Mouse (Mus musculus) lung, postnatal 0 days (tissue): ENCODE results near the gene Anxa6. TPM values are rescaled to one million over a fixed set of nuclear protein-coding genes. Genes with fewer than 3 reads are reported as not detected.

Experiments used
- ATAC-seq: fragments of 200-750 bp; cut with Nextera tagmentation; 2 replicates; pipeline ENCODE4 v1.8.0; 2017; ENCODE audit warnings: moderate library complexity
- DNase-seq: peaks from one replicate; pipeline ENCODE4 v3.0.0-alpha.2; 2016; ENCODE audit warnings: low spot score
- H3K27ac ChIP-seq: fragments of 300-500 bp; sonication (generic); 2 replicates; pipeline ENCODE4 v1.5.1; 2014; ENCODE audit warnings: antibody characterized with exemption, mild to moderate bottlenecking, low read length, mixed read lengths
- H3K27me3 ChIP-seq: fragments of 300-500 bp; sonication (generic); replicated peaks from 2 replicates; pipeline ENCODE4 v1.6.1; 2014; ENCODE audit warnings: low read length, mixed read lengths; ENCODE audit not compliant: insufficient read depth
- H3K36me3 ChIP-seq: fragments of 300-500 bp; sonication (generic); 2 replicates; pipeline ENCODE4 v1.6.1; 2014; ENCODE audit warnings: low read length, mixed read lengths; ENCODE audit not compliant: insufficient read depth
- H3K4me1 ChIP-seq: fragments of 300-500 bp; sonication (generic); 2 replicates; pipeline ENCODE4 v1.6.1; 2014; ENCODE audit warnings: antibody characterized with exemption, low read depth, low read length, mixed read lengths; ENCODE audit not compliant: insufficient read depth
- H3K4me2 ChIP-seq: fragments of 300-500 bp; sonication (generic); replicated peaks from 2 replicates; pipeline ENCODE4 v1.6.1; 2014; ENCODE audit warnings: low read depth, mild to moderate bottlenecking, low read length, moderate library complexity, mixed read lengths
- H3K4me3 ChIP-seq: fragments of 300-500 bp; sonication (generic); 2 replicates; pipeline ENCODE4 v1.5.1; 2014; ENCODE audit warnings: low read depth, low read length
- H3K9ac ChIP-seq: fragments of 300-500 bp; sonication (generic); replicated peaks from 2 replicates; pipeline ENCODE4 v1.6.1; 2014; ENCODE audit warnings: low read depth, mild to moderate bottlenecking
- H3K9me3 ChIP-seq: fragments of 300-500 bp; sonication (generic); 2 replicates; pipeline ENCODE4 v1.6.1; 2016; ENCODE audit warnings: low read length, mixed read lengths
- CTCF ChIP-seq: IDR thresholded peaks from 2 replicates; pipeline ENCODE4 v1.5.1; 2016; ENCODE audit warnings: antibody characterized with exemption, mild to moderate bottlenecking
- EP300 ChIP-seq: IDR thresholded peaks from 2 replicates; pipeline ENCODE4 v1.6.1; 2016; ENCODE audit warnings: antibody characterized with exemption, mild to moderate bottlenecking, control low read depth
- WGBS: fragments of 180-500 bp; shearing (Covaris S2); extraction: QIAGEN DNeasy Blood & Tissue Kit; methylation state at CpG from one replicate; pipeline ENCODE4 v1.1.7; 2014; 5-methylcytosine and 5-hydroxymethylcytosine counted together
- polyA plus RNA-seq: library from polyadenylated mRNA; unstranded; fragments of >200 nt; fragmentation: Nextera tagmentation; extraction: Ambion mirVana; gene quantifications from 2 replicates; pipeline ENCODE4 v1.2.1, GENCODE M21; 2015

Gene Anxa6
- polyA plus RNA-seq, 1 experiment from 2014 or later = 228 TPM

DNA sequence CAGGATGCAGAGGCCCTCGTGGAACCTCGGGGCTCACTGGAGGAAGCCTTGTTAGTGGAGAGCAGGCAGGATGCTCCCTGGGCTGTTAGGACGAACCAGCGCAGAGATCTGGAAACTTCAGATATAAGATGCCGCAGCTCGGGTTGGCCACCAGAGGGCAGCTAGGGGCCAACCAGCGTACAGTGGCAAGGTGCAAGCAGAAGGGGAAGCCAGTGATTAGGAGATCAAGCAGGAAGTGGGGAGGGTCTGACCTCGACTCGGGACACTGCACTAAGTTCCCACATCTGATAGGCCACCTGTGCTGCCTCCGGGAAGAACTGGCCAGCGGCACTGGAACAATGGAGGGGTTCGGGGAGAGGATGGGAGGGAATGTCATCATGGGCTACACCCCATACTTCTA is 35.0 kb downstream of the Anxa6 start:
- 10% methylated on average over 12 of the region's 12 CpGs for WGBS
- Histone ChIP-seq H3K36me3 (peaks cover 47% of the 10 kb centered on the region), H3K9me3 (no peaks in the 10 kb centered on the region; the same call in 1 of the 2 replicates), H3K27me3 (no peaks in the 10 kb centered on the region), H3K4me1 (no peaks in the 10 kb centered on the region), H3K9ac (no peak overlapping the region), H3K4me3 (no peak overlapping the region), H3K27ac (no peak overlapping the region), H3K4me2 (no peak overlapping the region)
- TF ChIP-seq EP300 (no peak), CTCF (peak; percentile 95)
- ATAC-seq (peak; percentile 65), DNase-seq (peak; percentile 81)

DNA sequence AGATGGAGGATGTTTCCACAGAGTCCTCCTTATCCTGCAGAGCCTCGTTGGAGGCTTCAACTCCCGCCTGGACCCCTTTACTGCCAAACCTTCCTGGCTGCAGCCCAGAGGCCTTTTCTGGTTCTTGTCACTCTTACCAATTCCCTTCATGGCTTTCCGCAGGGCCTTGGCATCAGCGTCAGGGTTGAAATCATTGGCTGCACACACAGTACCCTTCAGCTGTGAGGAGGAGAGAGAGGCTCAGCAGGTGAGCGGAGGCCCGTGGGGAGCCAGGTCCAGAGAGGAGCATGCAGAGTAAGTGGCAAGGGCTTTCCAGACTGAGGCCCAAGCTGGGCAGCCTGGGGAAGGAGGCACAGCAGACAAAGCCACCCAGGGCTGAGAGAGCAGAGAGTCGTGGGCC is 37.1 kb downstream of the Anxa6 start:
- H3K27me3 ChIP-seq = no peaks in the 10 kb centered on the region
- peaks cover 49% of the 10 kb centered on the region for H3K36me3 ChIP-seq
- H3K4me3 ChIP-seq = no peak overlapping the region
- H3K9ac ChIP-seq = no peak overlapping the region
- H3K27ac ChIP-seq = no peak overlapping the region
- H3K9me3 ChIP-seq = no peaks in the 10 kb centered on the region
- H3K4me1 ChIP-seq = no peaks in the 10 kb centered on the region
- no peak for DNase-seq
- TF ChIP-seq CTCF = no peak
- no peak for TF ChIP-seq EP300
- no peak for ATAC-seq
- H3K4me2 ChIP-seq = no peak overlapping the region
- WGBS = 75% methylated on average over 7 of the region's 7 CpGs

DNA sequence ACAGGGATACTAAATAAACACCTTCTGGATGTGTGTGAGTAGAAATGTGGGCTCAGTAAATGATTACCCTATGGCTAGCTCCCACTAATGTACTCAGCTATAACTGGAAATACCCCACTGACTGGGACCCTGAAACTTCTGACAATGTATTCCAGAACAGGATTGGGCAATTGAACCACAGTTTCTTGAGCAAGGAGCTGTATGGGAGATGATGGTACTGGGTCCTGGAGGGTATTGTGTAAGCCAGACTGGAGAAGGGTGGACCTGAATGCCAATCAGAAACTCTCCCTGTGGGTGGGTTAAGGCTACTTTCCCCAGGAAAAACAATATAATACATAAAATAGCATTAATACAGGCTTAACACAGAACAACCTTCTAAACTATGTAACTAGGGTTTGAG is 43.3 kb downstream of the Anxa6 start:
- peaks cover 43% of the 10 kb centered on the region for H3K36me3 ChIP-seq
- H3K9me3 ChIP-seq = no peaks in the 10 kb centered on the region
- no peaks in the 10 kb centered on the region for H3K4me1 ChIP-seq
- no peak overlapping the region for H3K9ac ChIP-seq
- H3K27ac ChIP-seq = no peak overlapping the region
- H3K4me2 ChIP-seq = no peak overlapping the region
- H3K4me3 ChIP-seq = no peak overlapping the region
- TF ChIP-seq CTCF (no peak), EP300 (no peak)
- ATAC-seq = no peak
- H3K27me3 ChIP-seq = no peaks in the 10 kb centered on the region
- DNase-seq = no peak

DNA sequence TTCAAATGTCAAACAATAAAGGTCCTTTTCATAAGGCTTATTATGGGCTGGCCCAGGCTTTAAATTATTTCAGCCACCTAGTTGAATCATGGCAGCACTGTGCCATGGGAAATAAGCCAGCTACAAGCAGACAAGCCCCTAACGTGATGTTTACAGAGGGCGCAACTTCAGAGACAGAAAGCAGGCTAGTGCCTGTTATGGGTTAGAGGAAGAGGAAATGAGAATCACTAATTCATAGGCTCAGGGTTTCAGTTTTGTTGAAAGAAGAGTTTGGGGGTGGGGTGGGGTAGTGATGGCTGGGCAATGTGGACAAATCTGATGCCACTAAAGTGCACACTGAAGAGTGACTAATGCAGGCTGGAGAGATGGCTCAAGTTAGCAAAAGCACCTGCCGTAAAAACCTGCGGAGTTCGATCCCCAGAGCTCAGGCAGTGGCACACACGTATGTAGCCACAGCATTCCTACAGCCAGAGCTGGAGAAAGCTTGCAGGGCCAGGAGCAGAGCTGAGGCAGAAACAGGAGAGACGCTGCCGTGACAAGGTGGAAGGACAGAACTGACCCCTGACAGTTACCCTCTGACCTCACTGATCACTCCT is 44.4 kb downstream of the Anxa6 start:
- Histone ChIP-seq H3K9me3 (no peaks in the 10 kb centered on the region), H3K27me3 (no peaks in the 10 kb centered on the region)
- TF ChIP-seq CTCF (no peak), EP300 (no peak)

DNA sequence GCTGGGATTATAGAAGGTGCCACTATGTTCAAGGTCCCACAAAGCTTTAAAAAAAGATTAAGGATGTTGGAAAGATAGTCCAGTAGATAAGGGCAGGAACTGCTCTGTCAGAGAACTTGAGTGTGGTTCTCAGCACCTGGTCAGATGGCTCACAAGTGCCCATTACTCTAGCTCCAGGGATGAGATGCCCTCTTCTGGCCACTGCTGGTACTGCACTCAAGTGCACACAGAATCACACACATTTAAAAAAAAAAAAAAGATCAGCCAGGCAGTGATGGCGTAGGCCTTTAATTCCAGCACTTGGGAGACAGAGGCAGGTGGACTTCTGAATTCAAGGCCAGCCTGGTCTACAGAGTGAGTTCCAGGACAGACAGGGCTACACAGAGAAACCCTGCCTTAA is 45.3 kb downstream of the Anxa6 start:
- Histone ChIP-seq H3K36me3 (peaks cover 40% of the 10 kb centered on the region), H3K27me3 (no peaks in the 10 kb centered on the region), H3K4me2 (no peak overlapping the region), H3K9ac (no peak overlapping the region), H3K4me3 (no peak overlapping the region), H3K4me1 (no peaks in the 10 kb centered on the region), H3K27ac (no peak overlapping the region), H3K9me3 (no peaks in the 10 kb centered on the region)
- TF ChIP-seq EP300 = no peak
- TF ChIP-seq CTCF = peak; percentile 78
- DNase-seq = peak; percentile 40
- ATAC-seq = no peak
- WGBS = 68% methylated on average over 1 of the region's 1 CpGs

More for the DNA sequence above, 44.4 kb downstream of the Anxa6 start:
- Histone ChIP-seq H3K9ac (no peak overlapping the region), H3K4me2 (no peak overlapping the region), H3K4me1 (no peaks in the 10 kb centered on the region), H3K36me3 (peaks cover 38% of the 10 kb centered on the region), H3K4me3 (no peak overlapping the region), H3K27ac (no peak overlapping the region)
- DNase-seq (no peak), ATAC-seq (no peak)
- WGBS = 71% methylated on average over 8 of the region's 8 CpGs

DNA sequence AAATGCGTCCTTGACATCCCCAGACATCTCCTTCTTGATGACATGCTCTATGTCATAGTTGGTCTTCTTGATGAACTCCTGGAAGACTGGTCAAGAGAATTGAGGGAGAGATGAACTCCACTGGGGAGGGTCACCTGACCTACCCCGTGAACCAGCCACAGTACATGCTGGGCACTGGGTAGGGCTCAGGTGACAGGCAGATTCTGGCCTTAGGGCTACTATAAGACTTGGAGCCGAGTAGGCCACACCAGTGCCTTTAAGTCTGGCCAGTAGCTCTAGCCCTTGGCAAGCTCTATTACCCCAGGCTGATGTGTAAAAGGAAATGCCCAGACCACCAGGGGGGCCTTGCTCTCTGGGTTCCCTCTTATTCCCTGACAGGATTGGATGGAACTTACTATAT is 48.2 kb downstream of the Anxa6 start:
- TF ChIP-seq EP300 = no peak
- no peak for TF ChIP-seq CTCF
- no peak overlapping the region for H3K4me3 ChIP-seq
- no peaks in the 10 kb centered on the region for H3K27me3 ChIP-seq
- H3K4me1 ChIP-seq = no peaks in the 10 kb centered on the region
- 75% methylated on average over 3 of the region's 3 CpGs for WGBS
- no peak overlapping the region for H3K4me2 ChIP-seq
- H3K36me3 ChIP-seq = peaks cover 47% of the 10 kb centered on the region
- DNase-seq (no peak), ATAC-seq (no peak)
- H3K27ac ChIP-seq = no peak overlapping the region
- no peak overlapping the region for H3K9ac ChIP-seq
- no peaks in the 10 kb centered on the region for H3K9me3 ChIP-seq

DNA sequence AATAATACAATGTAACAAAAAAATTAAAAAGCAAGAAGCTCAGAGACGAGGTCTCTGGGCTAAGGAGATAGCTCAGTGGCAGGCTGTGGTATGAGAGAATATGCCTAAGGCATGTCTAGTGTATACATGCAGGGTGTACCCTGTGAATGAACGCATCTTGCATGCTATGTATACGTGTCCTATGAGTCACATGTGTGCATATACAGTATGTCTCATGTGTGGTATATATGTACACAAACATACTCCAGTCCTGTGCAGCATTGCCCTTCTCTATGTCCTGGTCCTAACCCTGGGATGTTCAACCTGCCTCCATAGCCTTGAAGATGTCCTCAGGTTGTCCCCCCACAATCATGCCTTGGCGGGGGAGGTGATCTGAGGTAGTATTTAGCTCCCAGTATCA is 48.7 kb downstream of the Anxa6 start:
- Histone ChIP-seq H3K4me1 (no peaks in the 10 kb centered on the region), H3K9me3 (no peaks in the 10 kb centered on the region), H3K9ac (no peak overlapping the region), H3K4me2 (no peak overlapping the region), H3K36me3 (peaks cover 47% of the 10 kb centered on the region), H3K27me3 (no peaks in the 10 kb centered on the region), H3K4me3 (no peak overlapping the region), H3K27ac (no peak overlapping the region)
- DNase-seq (no peak), ATAC-seq (no peak)
- WGBS = 63% methylated on average over 4 of the region's 4 CpGs
- no peak for TF ChIP-seq CTCF
- TF ChIP-seq EP300 = no peak
